Mouse (Mus musculus) heart, embryonic 13.5 days (tissue): ENCODE data around the gene Zfp385a. TPM values are rescaled to one million over a fixed set of nuclear protein-coding genes. Genes with fewer than 3 reads are reported as not detected.

Experiments
- ATAC-seq: fragments of 200-750 bp; cut with Nextera tagmentation; 2 replicates; pipeline ENCODE4 v1.8.0; 2017; ENCODE audit warnings: moderate TSS enrichment; ENCODE audit not compliant: insufficient number of reproducible peaks, low FRiP score, low TSS enrichment; ENCODE audit errors: extremely low read depth
- H3K27ac ChIP-seq: fragments of 300-500 bp; sonication (generic); replicated peaks from 2 replicates; pipeline ENCODE4 v1.5.1; 2015; ENCODE audit warnings: moderate library complexity, mild to moderate bottlenecking, inconsistent platforms
- H3K27me3 ChIP-seq: fragments of 300-500 bp; sonication (generic); replicated peaks from 2 replicates; pipeline ENCODE4 v1.6.1; 2015; ENCODE audit warnings: mild to moderate bottlenecking, inconsistent platforms
- H3K36me3 ChIP-seq: fragments of 300-500 bp; sonication (generic); 2 replicates; pipeline ENCODE4 v1.6.1; 2015; ENCODE audit warnings: mild to moderate bottlenecking, inconsistent platforms
- H3K4me1 ChIP-seq: fragments of 300-500 bp; sonication (generic); 2 replicates; pipeline ENCODE4 v1.6.1; 2015; ENCODE audit warnings: inconsistent platforms
- H3K4me2 ChIP-seq: fragments of 300-500 bp; sonication (generic); 2 replicates; pipeline ENCODE4 v1.6.1; 2015; ENCODE audit warnings: inconsistent platforms, mild to moderate bottlenecking, moderate library complexity
- H3K4me3 ChIP-seq: fragments of 300-500 bp; sonication (generic); 2 replicates; pipeline ENCODE4 v1.5.1; 2015; ENCODE audit warnings: moderate library complexity, mild to moderate bottlenecking, inconsistent platforms
- H3K9ac ChIP-seq: fragments of 300-500 bp; sonication (generic); 2 replicates; pipeline ENCODE4 v1.6.1; 2015; ENCODE audit warnings: inconsistent platforms, mild to moderate bottlenecking, moderate library complexity
- H3K9me3 ChIP-seq: fragments of 300-500 bp; sonication (generic); 2 replicates; pipeline ENCODE4 v1.6.1; 2016; ENCODE audit warnings: inconsistent platforms
- WGBS: fragments of 180-500 bp; shearing (Covaris S2); methylation state at CpG from one replicate; pipeline ENCODE4 v1.1.7; 2015; ENCODE audit warnings: mixed read lengths; 5-methylcytosine and 5-hydroxymethylcytosine counted together
- polyA plus RNA-seq: library from polyadenylated mRNA; unstranded; fragments of >200 nt; fragmentation: Nextera tagmentation; extraction: Ambion mirVana; gene quantifications from 2 replicates; pipeline ENCODE4 v1.2.1, GENCODE M21; 2015

The Zfp385a gene
- polyA plus RNA-seq, 1 experiment from 2014 or later, result 8.9 TPM

GRCm38 (mm10) chr15:103362333-103362732 lies 22.4 kb upstream of the Zfp385a start:
- Histone ChIP-seq H3K27me3 (no peaks in the 10 kb centered on the region), H3K4me2 (no peak overlapping the region), H3K27ac (peak overlapping the region; percentile 61), H3K9ac (no peak overlapping the region), H3K4me1 (peaks cover 80% of the 10 kb centered on the region), H3K36me3 (peaks cover 28% of the 10 kb centered on the region), H3K9me3 (no peaks in the 10 kb centered on the region), H3K4me3 (no peak overlapping the region)
- WGBS, result 65% methylated on average over 7 of the region's 7 CpGs
- no peak for ATAC-seq

- peaks cover 85% of the 10 kb centered on the region for H3K4me1 ChIP-seq
- H3K9ac ChIP-seq, result peak overlapping the region; percentile 56
- no peak for ATAC-seq
- H3K4me3 ChIP-seq, result no peak overlapping the region; the same call in 1 of the 2 replicates
- no peaks in the 10 kb centered on the region for H3K9me3 ChIP-seq
- peak overlapping the region; percentile 5; the same call in 1 of the 2 replicates for H3K4me2 ChIP-seq
- H3K36me3 ChIP-seq, result peaks cover 38% of the 10 kb centered on the region
- no peaks in the 10 kb centered on the region for H3K27me3 ChIP-seq
- peak overlapping the region; percentile 34 for H3K27ac ChIP-seq
- 42% methylated on average over 1 of the region's 1 CpGs for WGBS
Observed at GRCm38 (mm10) chr15:103361269-103361668, 21.4 kb upstream of the Zfp385a start.

- peak overlapping the region; percentile 73 for H3K9ac ChIP-seq
- 83% methylated on average over 5 of the region's 5 CpGs for WGBS
Observed at GRCm38 (mm10) chr15:103359869-103360602, 20.1 kb upstream of the Zfp385a start.

GRCm38 (mm10) chr15:103359122-103359510 lies 19.2 kb upstream of the Zfp385a start:
- peak overlapping the region; percentile 99 for H3K27ac ChIP-seq
- H3K27me3 ChIP-seq, result no peaks in the 10 kb centered on the region
- 23% methylated on average over 1 of the region's 1 CpGs for WGBS
- peaks cover 60% of the 10 kb centered on the region for H3K36me3 ChIP-seq
- H3K9ac ChIP-seq, result peak overlapping the region; percentile 73
- no peaks in the 10 kb centered on the region for H3K9me3 ChIP-seq
- no peak overlapping the region for H3K4me3 ChIP-seq
- H3K4me1 ChIP-seq, result peaks cover 92% of the 10 kb centered on the region
- peak overlapping the region; percentile 49 for H3K4me2 ChIP-seq
- peak; percentile 23 for ATAC-seq

More at GRCm38 (mm10) chr15:103359869-103360602, 20.1 kb upstream of the Zfp385a start:
- Histone ChIP-seq H3K4me3 (no peak overlapping the region), H3K9me3 (no peaks in the 10 kb centered on the region), H3K36me3 (peaks cover 51% of the 10 kb centered on the region), H3K4me2 (no peak overlapping the region), H3K27me3 (no peaks in the 10 kb centered on the region), H3K27ac (peak overlapping the region; percentile 99), H3K4me1 (peaks cover 92% of the 10 kb centered on the region)
- ATAC-seq, result no peak

GRCm38 (mm10) chr15:103358278-103359121 lies 18.6 kb upstream of the Zfp385a start:
- no peaks in the 10 kb centered on the region for H3K9me3 ChIP-seq
- H3K4me1 ChIP-seq, result peaks cover 92% of the 10 kb centered on the region
- peak; percentile 51; the same call in 1 of the 2 replicates for ATAC-seq
- H3K9ac ChIP-seq, result peak overlapping the region; percentile 73
- peak overlapping the region; percentile 49 for H3K4me2 ChIP-seq
- H3K27me3 ChIP-seq, result no peaks in the 10 kb centered on the region
- no peak overlapping the region for H3K4me3 ChIP-seq
- peak overlapping the region; percentile 99 for H3K27ac ChIP-seq
- H3K36me3 ChIP-seq, result peaks cover 66% of the 10 kb centered on the region
- WGBS, result 32% methylated on average over 4 of the region's 4 CpGs

- Histone ChIP-seq H3K4me2 (peak overlapping the region; percentile 49), H3K9me3 (no peaks in the 10 kb centered on the region), H3K27me3 (no peaks in the 10 kb centered on the region), H3K27ac (peak overlapping the region; percentile 99), H3K4me3 (no peak overlapping the region), H3K36me3 (peaks cover 72% of the 10 kb centered on the region), H3K9ac (peak overlapping the region; percentile 73), H3K4me1 (peaks cover 92% of the 10 kb centered on the region)
- 70% methylated on average over 4 of the region's 4 CpGs for WGBS
- no peak for ATAC-seq
Observed at GRCm38 (mm10) chr15:103357817-103358216, 17.9 kb upstream of the Zfp385a start.

GRCm38 (mm10) chr15:103356130-103356529 lies 16.2 kb upstream of the Zfp385a start:
- H3K9me3 ChIP-seq, result no peaks in the 10 kb centered on the region
- no peak for ATAC-seq
- peaks cover 79% of the 10 kb centered on the region for H3K36me3 ChIP-seq
- H3K4me1 ChIP-seq, result peaks cover 78% of the 10 kb centered on the region
- no peaks in the 10 kb centered on the region for H3K27me3 ChIP-seq
- WGBS, result 43% methylated on average over 4 of the region's 4 CpGs
- no peak overlapping the region for H3K4me3 ChIP-seq
- peak overlapping the region; percentile 99 for H3K27ac ChIP-seq
- H3K9ac ChIP-seq, result peak overlapping the region; percentile 73
- H3K4me2 ChIP-seq, result peak overlapping the region; percentile 38; the same call in 1 of the 2 replicates

- Histone ChIP-seq H3K9ac (peak overlapping the region; percentile 73), H3K4me3 (no peak overlapping the region), H3K36me3 (peaks cover 81% of the 10 kb centered on the region), H3K4me2 (peak overlapping the region; percentile 38), H3K27ac (peak overlapping the region; percentile 99), H3K4me1 (peaks cover 74% of the 10 kb centered on the region), H3K27me3 (no peaks in the 10 kb centered on the region), H3K9me3 (no peaks in the 10 kb centered on the region)
- 34% methylated on average over 4 of the region's 4 CpGs for WGBS
- peak; percentile 44; the same call in 1 of the 2 replicates for ATAC-seq
Observed at GRCm38 (mm10) chr15:103355420-103355819, 15.5 kb upstream of the Zfp385a start.

GRCm38 (mm10) chr15:103354690-103355089 lies 14.8 kb upstream of the Zfp385a start:
- no peak for ATAC-seq
- H3K27ac ChIP-seq, result peak overlapping the region; percentile 99
- no peak overlapping the region for H3K4me2 ChIP-seq
- H3K9ac ChIP-seq, result peak overlapping the region; percentile 73
- 76% methylated on average over 2 of the region's 2 CpGs for WGBS
- no peak overlapping the region for H3K4me3 ChIP-seq
- peaks cover 88% of the 10 kb centered on the region for H3K36me3 ChIP-seq
- H3K9me3 ChIP-seq, result no peaks in the 10 kb centered on the region
- H3K4me1 ChIP-seq, result peaks cover 67% of the 10 kb centered on the region
- H3K27me3 ChIP-seq, result no peaks in the 10 kb centered on the region

GRCm38 (mm10) chr15:103353511-103354256 lies 13.8 kb upstream of the Zfp385a start:
- H3K36me3 ChIP-seq, result peaks cover 98% of the 10 kb centered on the region
- no peak for ATAC-seq
- no peaks in the 10 kb centered on the region for H3K9me3 ChIP-seq
- H3K4me1 ChIP-seq, result peaks cover 57% of the 10 kb centered on the region
- no peak overlapping the region for H3K4me2 ChIP-seq
- no peak overlapping the region for H3K4me3 ChIP-seq
- H3K27me3 ChIP-seq, result no peaks in the 10 kb centered on the region
- WGBS, result 87% methylated on average over 11 of the region's 11 CpGs
- H3K9ac ChIP-seq, result peak overlapping the region; percentile 73; the same call in 1 of the 2 replicates
- 0 out of 2 replicates have a peak overlapping the region, but pooled peaks have one; percentile 2 for H3K27ac ChIP-seq
